Mouse (Mus musculus) lung, postnatal 0 days (tissue): ENCODE data around the gene Igfbp1. TPM values are rescaled to one million over a fixed set of nuclear protein-coding genes. Genes with fewer than 3 reads are reported as not detected.

ENCODE experiments used
- ATAC-seq: fragments of 200-750 bp; cut with Nextera tagmentation; 2 replicates; pipeline ENCODE4 v1.8.0; 2017; ENCODE audit warnings: moderate library complexity
- DNase-seq: peaks from one replicate; pipeline ENCODE4 v3.0.0-alpha.2; 2016; ENCODE audit warnings: low spot score
- H3K27ac ChIP-seq: fragments of 300-500 bp; sonication (generic); 2 replicates; pipeline ENCODE4 v1.5.1; 2014; ENCODE audit warnings: antibody characterized with exemption, mild to moderate bottlenecking, low read length, mixed read lengths
- H3K27me3 ChIP-seq: fragments of 300-500 bp; sonication (generic); replicated peaks from 2 replicates; pipeline ENCODE4 v1.6.1; 2014; ENCODE audit warnings: low read length, mixed read lengths; ENCODE audit not compliant: insufficient read depth
- H3K36me3 ChIP-seq: fragments of 300-500 bp; sonication (generic); 2 replicates; pipeline ENCODE4 v1.6.1; 2014; ENCODE audit warnings: low read length, mixed read lengths; ENCODE audit not compliant: insufficient read depth
- H3K4me1 ChIP-seq: fragments of 300-500 bp; sonication (generic); 2 replicates; pipeline ENCODE4 v1.6.1; 2014; ENCODE audit warnings: antibody characterized with exemption, low read depth, low read length, mixed read lengths; ENCODE audit not compliant: insufficient read depth
- H3K4me2 ChIP-seq: fragments of 300-500 bp; sonication (generic); replicated peaks from 2 replicates; pipeline ENCODE4 v1.6.1; 2014; ENCODE audit warnings: low read depth, mild to moderate bottlenecking, low read length, moderate library complexity, mixed read lengths
- H3K4me3 ChIP-seq: fragments of 300-500 bp; sonication (generic); 2 replicates; pipeline ENCODE4 v1.5.1; 2014; ENCODE audit warnings: low read depth, low read length
- H3K9ac ChIP-seq: fragments of 300-500 bp; sonication (generic); replicated peaks from 2 replicates; pipeline ENCODE4 v1.6.1; 2014; ENCODE audit warnings: low read depth, mild to moderate bottlenecking
- H3K9me3 ChIP-seq: fragments of 300-500 bp; sonication (generic); 2 replicates; pipeline ENCODE4 v1.6.1; 2016; ENCODE audit warnings: low read length, mixed read lengths
- CTCF ChIP-seq: IDR thresholded peaks from 2 replicates; pipeline ENCODE4 v1.5.1; 2016; ENCODE audit warnings: antibody characterized with exemption, mild to moderate bottlenecking
- EP300 ChIP-seq: IDR thresholded peaks from 2 replicates; pipeline ENCODE4 v1.6.1; 2016; ENCODE audit warnings: antibody characterized with exemption, mild to moderate bottlenecking, control low read depth
- WGBS: fragments of 180-500 bp; shearing (Covaris S2); extraction: QIAGEN DNeasy Blood & Tissue Kit; methylation state at CpG from one replicate; pipeline ENCODE4 v1.1.7; 2014; 5-methylcytosine and 5-hydroxymethylcytosine counted together
- polyA plus RNA-seq: library from polyadenylated mRNA; unstranded; fragments of >200 nt; fragmentation: Nextera tagmentation; extraction: Ambion mirVana; gene quantifications from 2 replicates; pipeline ENCODE4 v1.2.1, GENCODE M21; 2015

Gene Igfbp1
- polyA plus RNA-seq, 1 experiment from 2014 or later, result 0.69 TPM

DNA sequence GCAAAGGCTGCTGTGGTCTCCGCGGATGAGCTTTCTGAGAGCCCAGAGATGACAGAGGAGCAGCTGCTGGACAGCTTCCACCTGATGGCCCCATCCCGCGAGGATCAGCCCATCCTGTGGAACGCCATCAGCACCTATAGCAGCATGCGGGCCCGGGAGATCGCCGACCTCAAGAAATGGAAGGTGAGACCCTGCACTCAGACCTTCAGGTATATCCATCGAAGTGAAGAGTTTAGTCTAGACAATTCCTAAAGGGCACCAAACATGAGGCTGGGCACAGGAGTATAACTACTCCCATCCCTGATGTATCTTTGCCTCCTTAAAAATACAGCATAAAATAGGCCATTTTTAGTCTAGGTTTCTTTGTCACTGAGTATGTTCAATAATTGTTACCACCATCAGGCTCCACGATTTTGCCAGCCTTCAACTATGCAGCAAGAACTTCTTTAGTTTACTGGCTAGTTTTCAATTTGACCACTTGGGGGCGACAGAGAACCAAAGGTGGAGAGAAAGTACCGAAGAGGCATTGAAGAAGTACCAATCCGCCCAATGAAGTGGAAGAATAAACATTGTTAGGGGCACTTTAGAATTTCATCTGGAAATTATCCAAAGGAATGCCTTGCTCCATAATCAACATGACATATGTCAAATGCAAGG lies 2.3 kb downstream of the Igfbp1 start:
- H3K27ac ChIP-seq, result no peak overlapping the region
- H3K4me1 ChIP-seq, result no peaks in the 10 kb centered on the region
- no peak overlapping the region for H3K9ac ChIP-seq
- no peaks in the 10 kb centered on the region for H3K27me3 ChIP-seq
- no peak overlapping the region for H3K4me2 ChIP-seq
- H3K9me3 ChIP-seq, result no peaks in the 10 kb centered on the region
- no peak overlapping the region for H3K4me3 ChIP-seq
- no peaks in the 10 kb centered on the region for H3K36me3 ChIP-seq
- TF ChIP-seq CTCF (peak; percentile 85), EP300 (no peak)
- DNase-seq (peak; percentile 83), ATAC-seq (no peak)
- 48% methylated on average over 14 of the region's 14 CpGs for WGBS

DNA sequence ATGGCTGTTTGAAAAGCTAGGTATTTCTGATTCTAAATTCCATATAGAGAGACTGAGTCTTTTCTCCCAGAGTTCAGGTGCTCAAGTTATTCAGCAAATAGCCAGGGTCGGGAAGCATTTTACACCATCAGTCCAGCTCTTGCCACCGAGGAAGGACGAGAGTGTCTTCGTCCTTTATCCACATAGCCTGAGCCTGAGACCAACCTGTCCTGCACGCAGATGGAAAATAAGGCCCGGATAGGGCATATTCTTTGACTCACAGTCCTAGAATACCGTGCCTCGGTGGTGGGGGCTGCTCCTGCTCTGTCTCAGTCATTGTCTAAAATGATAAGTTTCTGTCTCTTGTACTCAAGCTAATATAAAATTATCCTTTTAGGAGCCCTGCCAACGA lies 2.8 kb downstream of the Igfbp1 start:
- no peak overlapping the region for H3K4me2 ChIP-seq
- no peak overlapping the region for H3K27ac ChIP-seq
- H3K9me3 ChIP-seq, result no peaks in the 10 kb centered on the region
- no peak overlapping the region for H3K9ac ChIP-seq
- 74% methylated on average over 9 of the region's 9 CpGs for WGBS
- no peaks in the 10 kb centered on the region for H3K4me1 ChIP-seq
- H3K4me3 ChIP-seq, result no peak overlapping the region
- no peak for TF ChIP-seq CTCF
- TF ChIP-seq EP300, result no peak
- DNase-seq (no peak), ATAC-seq (no peak)
- H3K27me3 ChIP-seq, result no peaks in the 10 kb centered on the region
- H3K36me3 ChIP-seq, result no peaks in the 10 kb centered on the region

DNA sequence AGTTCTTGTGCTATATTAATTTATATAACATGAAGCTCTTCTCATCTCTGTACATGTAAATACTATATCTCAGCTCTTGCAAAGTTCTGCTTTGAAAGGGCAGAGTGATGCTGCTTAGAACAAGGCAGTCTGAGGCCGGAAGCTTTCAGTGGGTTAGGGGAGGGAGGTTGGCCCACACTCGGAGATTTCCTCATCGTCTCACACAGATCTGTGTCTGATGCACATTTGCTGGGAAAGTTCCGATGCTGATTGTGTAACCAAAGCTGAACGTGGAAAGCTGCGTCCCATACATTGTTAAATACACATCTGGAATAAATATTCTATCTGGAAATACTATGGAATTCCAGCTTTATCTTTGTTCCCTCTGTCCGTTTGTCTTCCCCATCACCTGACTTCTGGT lies 4.6 kb downstream of the Igfbp1 start:
- Histone ChIP-seq H3K36me3 (no peaks in the 10 kb centered on the region), H3K27ac (no peak overlapping the region), H3K9ac (no peak overlapping the region), H3K27me3 (no peaks in the 10 kb centered on the region), H3K4me3 (no peak overlapping the region), H3K4me1 (no peaks in the 10 kb centered on the region), H3K9me3 (no peaks in the 10 kb centered on the region), H3K4me2 (no peak overlapping the region)
- TF ChIP-seq EP300 (no peak), CTCF (no peak)
- peak; percentile 57 for DNase-seq
- 54% methylated on average over 7 of the region's 7 CpGs for WGBS
- peak; percentile 40; the same call in 1 of the 2 replicates for ATAC-seq

DNA sequence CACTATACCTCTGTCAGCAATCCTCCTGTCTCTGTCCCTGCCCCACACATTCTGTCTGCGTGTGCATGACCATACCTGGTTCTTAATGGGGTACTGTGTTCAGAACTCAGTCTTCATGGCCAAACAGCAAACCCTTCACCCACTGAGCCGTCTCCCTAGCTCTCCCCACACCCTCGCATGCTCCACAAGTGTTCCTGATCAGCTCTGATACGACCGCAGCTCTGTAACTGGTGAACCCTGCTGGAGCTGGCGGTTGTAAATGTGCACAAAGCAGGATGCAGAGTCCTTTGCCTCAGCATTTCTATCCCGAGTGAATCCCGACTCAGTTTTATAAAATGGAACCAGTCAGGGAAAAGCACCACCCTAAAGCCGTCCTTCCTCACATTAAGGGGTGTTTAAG lies 6.3 kb downstream of the Igfbp1 start:
- no peaks in the 10 kb centered on the region for H3K27me3 ChIP-seq
- no peak overlapping the region for H3K4me3 ChIP-seq
- H3K36me3 ChIP-seq, result no peaks in the 10 kb centered on the region
- no peaks in the 10 kb centered on the region for H3K9me3 ChIP-seq
- no peak overlapping the region for H3K9ac ChIP-seq
- H3K4me1 ChIP-seq, result no peaks in the 10 kb centered on the region
- ATAC-seq (no peak), DNase-seq (no peak)
- TF ChIP-seq EP300, result no peak
- no peak for TF ChIP-seq CTCF
- WGBS, result 84% methylated on average over 9 of the region's 9 CpGs
- H3K27ac ChIP-seq, result no peak overlapping the region
- H3K4me2 ChIP-seq, result no peak overlapping the region

DNA sequence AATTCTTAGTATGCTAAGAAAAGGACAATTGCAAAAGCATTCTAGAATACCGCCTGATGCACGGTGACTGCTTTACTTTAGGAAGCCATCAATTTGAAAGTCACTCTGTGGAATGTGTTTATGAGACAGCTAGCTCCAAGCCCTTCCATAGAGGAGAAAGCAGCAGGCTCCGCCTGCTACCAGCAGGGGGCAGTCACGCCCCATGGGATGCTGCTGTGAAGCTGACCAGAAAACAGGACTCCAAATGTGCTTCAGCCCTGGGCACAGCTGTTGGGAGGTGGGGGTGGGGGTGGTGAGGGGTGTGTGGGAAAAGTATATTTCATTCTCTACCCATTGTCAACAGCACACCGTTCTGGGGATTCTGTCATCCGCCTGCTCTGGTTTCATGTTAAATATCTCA lies 12.8 kb downstream of the Igfbp1 start:
- DNase-seq, result peak; percentile 68
- no peak overlapping the region for H3K4me2 ChIP-seq

DNA sequence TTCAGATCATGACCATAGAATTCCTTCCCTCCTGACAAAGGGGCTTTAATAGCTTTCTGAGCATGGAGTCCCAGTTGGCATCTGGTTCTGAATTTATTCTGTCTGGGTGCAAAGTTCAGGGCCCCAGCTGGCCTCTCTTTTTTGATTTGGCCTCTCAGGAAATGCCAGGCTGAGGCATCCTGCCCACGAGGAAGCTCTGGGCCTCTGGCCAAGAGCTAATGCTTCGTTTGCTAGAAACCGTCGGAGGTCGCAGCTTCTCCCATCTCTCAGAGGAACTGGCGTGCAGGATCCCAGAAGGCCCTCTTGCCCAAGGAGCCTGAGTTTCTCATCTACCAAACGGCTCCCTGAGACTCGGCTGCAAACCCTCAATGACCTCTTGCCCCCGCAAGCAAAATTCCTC lies 13.6 kb downstream of the Igfbp1 start:
- Histone ChIP-seq H3K27ac (no peak overlapping the region), H3K4me2 (peak overlapping the region; percentile 25; the same call in 1 of the 2 replicates), H3K36me3 (no peaks in the 10 kb centered on the region), H3K9ac (no peak overlapping the region), H3K4me1 (0 out of 2 replicates have a peak, but pooled peaks cover 6% of the 10 kb centered on the region), H3K27me3 (peaks cover 15% of the 10 kb centered on the region), H3K9me3 (no peaks in the 10 kb centered on the region), H3K4me3 (no peak overlapping the region)
- DNase-seq, result no peak
- no peak for ATAC-seq
- no peak for TF ChIP-seq CTCF
- TF ChIP-seq EP300, result no peak
- WGBS, result 11% methylated on average over 9 of the region's 9 CpGs

More for the DNA sequence above, 12.8 kb downstream of the Igfbp1 start:
- ATAC-seq, result no peak
- Histone ChIP-seq H3K36me3 (no peaks in the 10 kb centered on the region), H3K9ac (no peak overlapping the region), H3K9me3 (no peaks in the 10 kb centered on the region), H3K4me3 (no peak overlapping the region), H3K27ac (no peak overlapping the region), H3K27me3 (peaks cover 15% of the 10 kb centered on the region), H3K4me1 (0 out of 2 replicates have a peak, but pooled peaks cover 6% of the 10 kb centered on the region)
- 12% methylated on average over 6 of the region's 6 CpGs for WGBS
- no peak for TF ChIP-seq EP300
- peak; percentile 93 for TF ChIP-seq CTCF
